In the genomic region with DNA sequence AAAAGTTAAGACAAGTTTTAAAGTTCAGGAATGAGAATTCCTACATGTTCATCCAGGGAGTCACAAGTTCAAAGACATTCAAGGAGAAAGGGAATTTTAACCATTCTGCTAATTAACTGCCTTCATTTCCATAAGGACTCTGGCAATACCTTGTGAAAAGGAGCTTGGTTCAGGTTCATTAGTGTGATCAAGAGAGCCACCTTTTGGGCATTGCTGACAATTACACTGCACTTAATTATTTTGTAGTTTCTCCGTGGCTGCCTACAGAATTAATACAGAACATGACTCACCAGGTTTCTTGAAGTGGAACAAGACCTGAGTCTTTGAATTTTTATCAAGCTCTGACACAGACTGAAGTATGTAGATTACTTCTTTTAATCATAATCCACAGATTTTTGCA, we compare ENCODE assay signal across 9 mouse cellular contexts. TPM values are rescaled to one million over a fixed set of nuclear protein-coding genes. Genes with fewer than 3 reads are reported as not detected.
DNase-seq lines count a peak whose midpoint lies in the region; ATAC-seq lines count a peak whose summit lies in the region.
"Had no signal": no experiment of that assay in that cellular context is flagged by ENCODE, and none has a peak within 500 bp of the region (broad histone marks: within the 10 kb centered on the region; RNA-seq: fewer than 3 reads in every experiment).

No protein-coding gene starts in this region.

- peak; percentile 54; the same call in 1 of the 2 replicates for ATAC-seq in hindbrain, embryonic 16.5 days
- no peak for ATAC-seq in inflammation-experienced regulatory T-cells, adult 6 months

- no peaks in the 10 kb centered on the region for H3K27me3 ChIP-seq in hindbrain, embryonic 16.5 days (replicated peaks; ENCODE audit: control insufficient read depth, insufficient read depth, low read length)

- no peaks in the 10 kb centered on the region for H3K36me3 ChIP-seq in hindbrain, embryonic 16.5 days (ENCODE audit: control insufficient read depth, insufficient read depth, low read length)

- H3K9ac ChIP-seq in hindbrain, embryonic 16.5 days (ENCODE audit: low read depth, low read length), result no peak overlapping the region

- DNase-seq in heart, postnatal 4 days, result peak; percentile 6
- no peak for DNase-seq in heart, postnatal 36 days
- peak; percentile 28 for DNase-seq in 3T3-L1 (ENCODE audit: low read depth, low spot score)
- DNase-seq in cerebellum, adult 11-12 months, result peak; percentile 22
- DNase-seq in thymus, postnatal 0 days (ENCODE audit: low spot score), result no peak
- DNase-seq in heart, postnatal 25 days (ENCODE audit: low spot score), result no peak

- no peak overlapping the region for H3K27ac ChIP-seq in hindbrain, embryonic 16.5 days (ENCODE audit: low read depth, low read length)
- H3K27ac ChIP-seq: macrophage had no signal

- H3K4me1 ChIP-seq in hindbrain, embryonic 16.5 days (ENCODE audit: control insufficient read depth, insufficient read depth, low read depth, low read length), result no peaks in the 10 kb centered on the region

- H3K9me3 ChIP-seq in hindbrain, embryonic 16.5 days (ENCODE audit: control insufficient read depth, low read length), result no peaks in the 10 kb centered on the region

- no peak overlapping the region for H3K4me2 ChIP-seq in hindbrain, embryonic 16.5 days (ENCODE audit: low read length)

- intact Hi-C loops in heart, postnatal 36 days (cut with DNase I), result loop anchor here (2.0 kb wide), 1 partner anchor 300 kb away; no protein-coding TSS in a partner anchor
- intact Hi-C loops in heart, postnatal 25 days (cut with DNase I), result loop anchor here (1.0 kb wide), 1 partner anchor 300 kb away; no protein-coding TSS in a partner anchor

- no peak overlapping the region for H3K4me3 ChIP-seq in hindbrain, embryonic 16.5 days (ENCODE audit: low read length)

- 3% methylated on average over 1 of the region's 1 CpGs for WGBS in hindbrain, embryonic 16.5 days

RNA-seq across cellular contexts. Expression of gene Ankef1, which starts 52.4 kb away (rescaled TPM):
- total RNA-seq in heart, postnatal 4 days (2021), result under 1 TPM in 1 of 2 experiments, not detected in 1; 0.27 TPM
- under 1 TPM in 1 of 2 experiments, not detected in 1; 0.31 TPM for total RNA-seq in heart, postnatal 36 days (2021)
- polyA plus RNA-seq in hindbrain, embryonic 16.5 days (2015; fragmentation: Nextera tagmentation; extraction: Ambion mirVana), result 1.0 and 1.1 TPM in 2 replicates
- polyA plus RNA-seq in inflammation-experienced regulatory T-cells, adult 6 months (2017; shearing (Covaris generic)), result under 1 TPM in 1 of 3 experiments, not detected in 2; 0.15 TPM
- polyA plus RNA-seq in thymus, postnatal 0 days (2015; fragmentation: Nextera tagmentation; extraction: Ambion mirVana), result 0.05 and 0.09 TPM in 2 replicates
- under 1 TPM; 0.21 to 0.64 TPM for total RNA-seq in heart, postnatal 25 days (2021)
- polyA plus RNA-seq: macrophage had no signal

Comparison
In these comparisons a context has a peak if more than half of its experiments do, and no peak if none do; other contexts are left out.
1. DNase-seq: peak in heart, postnatal 4 days (single experiment), 3T3-L1 (single experiment) and cerebellum, adult 11-12 months (single experiment); none in heart, postnatal 36 days (0 of 2), thymus, postnatal 0 days (single experiment) and heart, postnatal 25 days (single experiment).